Mouse (Mus musculus): ENCODE results near the gene Plekhm1. TPM values are rescaled to one million over a fixed set of nuclear protein-coding genes. Genes with fewer than 3 reads are reported as not detected.
A peak's percentile ranks its signal among the peaks of the same experiment; 100 is the strongest.
"Not testable (repeated sequence)": the region's sequence is repeated elsewhere in the genome, so short reads cannot be mapped to it uniquely, and the experiment has no call there.

The Plekhm1 gene
- polyA plus RNA-seq, 1 experiment from 2014 or later, result 11.6 TPM

DNA sequence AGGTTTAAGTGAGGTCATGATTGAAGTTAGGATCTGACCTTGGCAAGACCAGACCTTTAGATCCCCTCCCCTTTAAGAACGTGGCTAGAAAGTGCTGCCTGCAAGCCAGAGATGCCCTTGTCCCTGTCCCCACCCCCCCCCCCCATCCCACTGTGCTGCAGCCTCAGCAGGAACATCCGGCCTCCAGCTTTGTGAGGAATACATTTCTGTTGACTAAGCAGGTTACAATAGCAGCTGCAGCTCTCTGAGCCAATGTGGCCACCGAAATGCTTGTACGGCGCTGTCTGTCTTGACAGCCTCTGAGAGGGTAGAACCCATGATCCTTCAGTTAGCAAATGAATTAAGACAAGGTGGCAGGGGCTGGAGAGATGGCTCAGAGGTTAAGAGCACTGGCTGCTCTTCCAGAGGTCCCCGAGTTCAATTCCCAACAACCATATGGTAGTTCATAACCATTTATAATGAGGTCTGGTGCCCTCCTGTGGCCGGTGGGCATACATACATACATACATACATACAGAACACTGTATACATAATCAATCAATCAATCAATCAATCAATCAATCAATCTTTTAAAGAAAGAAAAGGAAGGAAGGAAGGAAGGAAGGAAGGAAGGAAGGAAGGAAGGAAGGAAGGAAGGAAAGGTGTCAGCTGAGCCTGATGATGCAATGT is 81.7 kb downstream of the Plekhm1 start:
- Histone ChIP-seq H3K4me2 (ENCODE audit: low read length) (no peak overlapping the region), H3K4me3 (replicated peaks; ENCODE audit: low read depth, low read length) (no peak overlapping the region), H3K27me3 (ENCODE audit: control insufficient read depth, insufficient read depth, low read length) (peaks cover 23% of the 10 kb centered on the region), H3K9me3 (ENCODE audit: control insufficient read depth, low read length) (no peaks in the 10 kb centered on the region), H3K36me3 (ENCODE audit: control insufficient read depth, insufficient read depth, low read length) (no peaks in the 10 kb centered on the region), H3K9ac (replicated peaks; ENCODE audit: low read length) (no peak overlapping the region), H3K4me1 (ENCODE audit: control insufficient read depth, insufficient read depth, low read length) (0 out of 2 replicates have a peak, but pooled peaks cover 3% of the 10 kb centered on the region), H3K27ac (replicated peaks; ENCODE audit: low read depth, low read length) (no peak overlapping the region)
- WGBS, result 75% methylated on average over 7 of the region's 7 CpGs
- no peak for ATAC-seq (ENCODE audit: low FRiP score, low TSS enrichment)
- no peak for DNase-seq

DNA sequence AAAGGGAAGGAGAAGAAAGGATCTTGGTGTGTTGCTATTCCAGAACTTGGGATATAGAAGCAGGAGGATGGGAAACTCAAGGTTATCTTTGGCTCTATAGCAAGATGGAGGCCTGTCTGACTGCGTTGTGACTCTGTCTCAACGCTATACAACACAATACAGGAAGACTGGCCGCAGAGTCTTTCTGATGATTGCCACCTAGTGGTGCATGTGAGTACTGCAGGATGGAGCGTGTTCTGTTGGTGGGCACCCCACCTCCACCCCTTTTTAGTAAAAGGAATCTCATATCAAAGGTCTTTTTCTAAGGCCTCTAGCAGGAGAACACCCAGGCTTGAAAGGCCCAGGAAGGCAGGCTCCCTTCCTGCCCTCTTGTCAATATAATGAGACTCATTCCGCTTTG is 85.5 kb downstream of the Plekhm1 start:
- no peak overlapping the region for H3K4me3 ChIP-seq (replicated peaks; ENCODE audit: low read depth, low read length)
- H3K4me1 ChIP-seq (ENCODE audit: control insufficient read depth, insufficient read depth, low read length), result no peaks in the 10 kb centered on the region
- 11% methylated on average over 5 of the region's 5 CpGs for WGBS
- H3K27ac ChIP-seq (replicated peaks; ENCODE audit: low read depth, low read length), result no peak overlapping the region
- H3K4me2 ChIP-seq (ENCODE audit: low read length), result no peak overlapping the region
- peak; percentile 90 for DNase-seq
- no peak for ATAC-seq (ENCODE audit: low FRiP score, low TSS enrichment)
- H3K27me3 ChIP-seq (ENCODE audit: control insufficient read depth, insufficient read depth, low read length), result no peaks in the 10 kb centered on the region
- no peaks in the 10 kb centered on the region for H3K9me3 ChIP-seq (ENCODE audit: control insufficient read depth, low read length)
- no peaks in the 10 kb centered on the region for H3K36me3 ChIP-seq (ENCODE audit: control insufficient read depth, insufficient read depth, low read length)
- no peak overlapping the region for H3K9ac ChIP-seq (replicated peaks; ENCODE audit: low read length)

DNA sequence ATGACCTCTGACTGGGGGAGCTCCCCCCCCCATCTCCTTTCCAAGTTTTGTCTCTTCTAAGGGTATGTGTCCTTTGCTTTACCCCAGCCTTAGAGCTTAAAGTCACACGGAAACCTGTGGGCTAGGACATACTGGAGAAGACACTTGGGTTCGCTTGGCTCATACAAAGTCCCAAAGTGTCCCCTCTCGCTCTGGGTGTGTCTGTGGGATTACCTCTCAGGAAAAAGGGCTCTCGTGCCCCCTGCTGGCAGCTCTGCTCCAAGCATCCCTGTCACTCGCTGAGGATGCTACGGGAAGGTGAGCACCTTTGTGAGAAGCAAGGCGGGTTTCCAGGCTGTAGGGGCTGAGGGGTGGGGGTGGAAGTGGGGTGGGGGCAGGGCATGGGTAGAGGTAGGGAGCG is 87.3 kb downstream of the Plekhm1 start:
- Histone ChIP-seq H3K9ac (replicated peaks; ENCODE audit: low read length) (no peak overlapping the region), H3K4me2 (ENCODE audit: low read length) (no peak overlapping the region), H3K36me3 (ENCODE audit: control insufficient read depth, insufficient read depth, low read length) (no peaks in the 10 kb centered on the region), H3K27ac (replicated peaks; ENCODE audit: low read depth, low read length) (no peak overlapping the region), H3K4me1 (ENCODE audit: control insufficient read depth, insufficient read depth, low read length) (no peaks in the 10 kb centered on the region), H3K27me3 (ENCODE audit: control insufficient read depth, insufficient read depth, low read length) (no peaks in the 10 kb centered on the region), H3K4me3 (replicated peaks; ENCODE audit: low read depth, low read length) (no peak overlapping the region), H3K9me3 (ENCODE audit: control insufficient read depth, low read length) (no peaks in the 10 kb centered on the region)
- peak; percentile 88 for DNase-seq
- WGBS, result 9% methylated on average over 8 of the region's 8 CpGs
- ATAC-seq (ENCODE audit: low FRiP score, low TSS enrichment), result no peak

DNA sequence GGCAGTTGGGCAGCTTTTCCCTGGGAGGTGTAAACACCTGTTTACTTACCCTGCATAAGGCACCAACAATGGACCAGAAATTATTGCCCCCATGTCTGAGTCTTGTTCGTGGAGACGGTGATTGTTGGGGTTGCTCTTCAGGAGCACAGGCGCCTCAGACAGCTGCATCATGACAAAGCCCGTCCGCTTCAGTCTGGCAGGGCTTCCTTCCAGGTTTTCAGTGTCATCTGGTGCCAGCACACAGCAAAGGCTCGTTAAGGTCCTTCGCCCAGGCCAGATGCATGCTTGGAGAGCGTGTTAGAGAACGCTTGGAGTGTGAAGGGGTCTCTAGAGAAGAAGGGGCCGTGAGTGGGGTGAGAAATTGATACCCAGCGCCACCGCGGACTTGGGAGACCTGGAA is 87.8 kb downstream of the Plekhm1 start:
- Histone ChIP-seq H3K4me1 (ENCODE audit: control insufficient read depth, insufficient read depth, low read length) (no peaks in the 10 kb centered on the region), H3K9me3 (ENCODE audit: control insufficient read depth, low read length) (no peaks in the 10 kb centered on the region), H3K27ac (replicated peaks; ENCODE audit: low read depth, low read length) (no peak overlapping the region), H3K9ac (replicated peaks; ENCODE audit: low read length) (no peak overlapping the region), H3K36me3 (ENCODE audit: control insufficient read depth, insufficient read depth, low read length) (no peaks in the 10 kb centered on the region), H3K4me3 (replicated peaks; ENCODE audit: low read depth, low read length) (no peak overlapping the region), H3K4me2 (ENCODE audit: low read length) (no peak overlapping the region), H3K27me3 (ENCODE audit: control insufficient read depth, insufficient read depth, low read length) (no peaks in the 10 kb centered on the region)
- ATAC-seq (ENCODE audit: low FRiP score, low TSS enrichment) (no peak), DNase-seq (peak; percentile 25)
- 55% methylated on average over 13 of the region's 13 CpGs for WGBS

DNA sequence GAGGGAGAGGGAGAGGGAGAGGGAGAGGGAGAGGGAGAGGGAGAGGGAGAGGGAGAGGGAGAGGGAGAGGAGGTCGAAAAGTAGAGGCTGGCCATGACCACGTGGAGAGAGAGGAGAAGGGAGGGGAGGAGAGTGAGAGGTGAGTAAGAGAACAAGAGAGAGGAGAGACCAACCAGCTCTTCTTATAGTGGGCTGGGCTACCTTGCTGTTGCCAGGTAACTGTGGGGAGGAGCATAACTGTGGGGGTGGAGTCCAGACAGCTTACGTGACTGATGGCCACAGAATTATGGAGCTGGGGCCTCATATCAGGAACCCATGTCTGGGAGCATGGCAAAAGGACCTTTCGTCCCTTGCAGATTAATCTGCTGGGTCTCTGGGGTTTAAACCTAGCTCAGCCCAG is 89.7 kb downstream of the Plekhm1 start:
- H3K9me3 ChIP-seq (ENCODE audit: control insufficient read depth, low read length); H3K27ac ChIP-seq (replicated peaks; ENCODE audit: low read depth, low read length); H3K4me3 ChIP-seq (replicated peaks; ENCODE audit: low read depth, low read length); DNase-seq; H3K4me1 ChIP-seq (ENCODE audit: control insufficient read depth, insufficient read depth, low read length); ATAC-seq (ENCODE audit: low FRiP score, low TSS enrichment); H3K9ac ChIP-seq (replicated peaks; ENCODE audit: low read length); H3K36me3 ChIP-seq (ENCODE audit: control insufficient read depth, insufficient read depth, low read length); H3K27me3 ChIP-seq (ENCODE audit: control insufficient read depth, insufficient read depth, low read length); H3K4me2 ChIP-seq (ENCODE audit: low read length): not testable (repeated sequence)
- WGBS, result 25% methylated on average over 4 of the region's 4 CpGs

DNA sequence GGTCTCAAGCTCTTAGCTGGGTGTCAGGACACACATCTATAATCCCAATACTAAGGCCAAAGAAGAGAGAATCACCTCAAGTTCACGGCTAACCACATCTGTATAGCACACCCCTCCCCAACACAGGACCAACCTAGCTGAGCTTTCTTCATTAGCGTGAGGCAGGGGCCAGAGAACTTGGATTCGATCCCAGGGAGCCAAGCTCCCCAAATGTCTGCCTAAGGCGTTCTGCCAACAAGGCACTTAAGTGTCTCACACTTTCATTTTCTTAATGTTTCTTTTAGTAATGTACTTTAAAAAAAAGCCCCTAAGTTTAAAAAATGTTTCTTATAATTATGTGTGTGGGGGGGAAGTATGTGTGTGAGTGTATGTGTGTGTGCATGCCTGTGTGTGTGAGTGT is 91.8 kb downstream of the Plekhm1 start:
- DNase-seq, result no peak
- no peak overlapping the region for H3K27ac ChIP-seq (replicated peaks; ENCODE audit: low read depth, low read length)
- no peak overlapping the region for H3K4me3 ChIP-seq (replicated peaks; ENCODE audit: low read depth, low read length)
- no peaks in the 10 kb centered on the region for H3K4me1 ChIP-seq (ENCODE audit: control insufficient read depth, insufficient read depth, low read length)
- no peaks in the 10 kb centered on the region for H3K9me3 ChIP-seq (ENCODE audit: control insufficient read depth, low read length)
- no peaks in the 10 kb centered on the region for H3K27me3 ChIP-seq (ENCODE audit: control insufficient read depth, insufficient read depth, low read length)
- H3K36me3 ChIP-seq (ENCODE audit: control insufficient read depth, insufficient read depth, low read length), result no peaks in the 10 kb centered on the region
- 77% methylated on average over 4 of the region's 4 CpGs for WGBS
- no peak overlapping the region for H3K9ac ChIP-seq (replicated peaks; ENCODE audit: low read length)
- H3K4me2 ChIP-seq (ENCODE audit: low read length), result no peak overlapping the region
- ATAC-seq (ENCODE audit: low FRiP score, low TSS enrichment), result no peak

DNA sequence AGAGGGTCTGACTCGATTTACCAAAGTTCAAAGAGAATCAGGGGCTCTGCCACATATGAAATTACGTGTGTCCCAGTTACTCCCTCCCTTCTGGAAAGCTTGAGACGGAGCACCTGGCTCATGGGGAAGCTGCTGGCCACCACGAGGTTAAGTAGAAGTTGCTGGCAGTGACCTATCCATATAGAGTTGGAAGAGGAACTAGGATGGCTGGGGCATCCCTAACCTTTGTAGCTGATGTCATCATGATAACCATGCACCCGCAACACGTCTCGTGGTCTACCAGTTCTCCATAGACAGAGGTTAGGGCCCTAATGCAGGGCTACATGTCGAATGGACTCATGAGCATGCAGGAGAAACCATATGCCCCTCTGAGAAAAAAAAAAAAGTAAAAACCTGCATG is 92.3 kb downstream of the Plekhm1 start:
- no peak overlapping the region for H3K27ac ChIP-seq (replicated peaks; ENCODE audit: low read depth, low read length)
- no peak overlapping the region for H3K4me2 ChIP-seq (ENCODE audit: low read length)
- no peak for ATAC-seq (ENCODE audit: low FRiP score, low TSS enrichment)
- WGBS, result 87% methylated on average over 8 of the region's 8 CpGs
- no peaks in the 10 kb centered on the region for H3K4me1 ChIP-seq (ENCODE audit: control insufficient read depth, insufficient read depth, low read length)
- H3K27me3 ChIP-seq (ENCODE audit: control insufficient read depth, insufficient read depth, low read length), result no peaks in the 10 kb centered on the region
- no peak overlapping the region for H3K9ac ChIP-seq (replicated peaks; ENCODE audit: low read length)
- no peak for DNase-seq
- H3K4me3 ChIP-seq (replicated peaks; ENCODE audit: low read depth, low read length), result no peak overlapping the region
- H3K36me3 ChIP-seq (ENCODE audit: control insufficient read depth, insufficient read depth, low read length), result no peaks in the 10 kb centered on the region
- no peaks in the 10 kb centered on the region for H3K9me3 ChIP-seq (ENCODE audit: control insufficient read depth, low read length)

DNA sequence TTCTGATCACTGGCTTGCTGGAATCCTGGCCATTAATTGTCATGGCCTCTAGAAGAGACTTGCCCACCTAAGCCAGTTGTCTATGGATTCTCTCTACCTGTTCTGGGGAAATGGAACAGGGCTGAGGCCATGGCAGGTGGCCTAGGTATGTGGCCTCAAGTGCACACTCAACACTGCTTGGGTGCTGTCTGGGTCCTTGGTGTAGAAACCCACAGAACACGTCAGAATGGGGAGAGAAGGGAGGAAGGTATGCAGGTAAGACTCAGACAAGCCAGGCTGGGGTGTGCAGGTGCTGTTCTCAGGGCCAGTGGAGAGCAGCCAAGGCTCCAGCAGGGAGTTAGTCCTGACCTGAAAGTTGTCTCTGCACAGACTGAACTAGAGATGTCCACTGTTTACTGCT is 94.4 kb downstream of the Plekhm1 start:
- WGBS, result 78% methylated on average over 1 of the region's 1 CpGs
- ATAC-seq (ENCODE audit: low FRiP score, low TSS enrichment) (no peak), DNase-seq (no peak)
- Histone ChIP-seq H3K27me3 (ENCODE audit: control insufficient read depth, insufficient read depth, low read length) (no peaks in the 10 kb centered on the region), H3K27ac (replicated peaks; ENCODE audit: low read depth, low read length) (no peak overlapping the region), H3K36me3 (ENCODE audit: control insufficient read depth, insufficient read depth, low read length) (no peaks in the 10 kb centered on the region), H3K4me3 (replicated peaks; ENCODE audit: low read depth, low read length) (no peak overlapping the region), H3K9ac (replicated peaks; ENCODE audit: low read length) (no peak overlapping the region), H3K9me3 (ENCODE audit: control insufficient read depth, low read length) (no peaks in the 10 kb centered on the region), H3K4me1 (ENCODE audit: control insufficient read depth, insufficient read depth, low read length) (no peaks in the 10 kb centered on the region), H3K4me2 (ENCODE audit: low read length) (no peak overlapping the region)

DNA sequence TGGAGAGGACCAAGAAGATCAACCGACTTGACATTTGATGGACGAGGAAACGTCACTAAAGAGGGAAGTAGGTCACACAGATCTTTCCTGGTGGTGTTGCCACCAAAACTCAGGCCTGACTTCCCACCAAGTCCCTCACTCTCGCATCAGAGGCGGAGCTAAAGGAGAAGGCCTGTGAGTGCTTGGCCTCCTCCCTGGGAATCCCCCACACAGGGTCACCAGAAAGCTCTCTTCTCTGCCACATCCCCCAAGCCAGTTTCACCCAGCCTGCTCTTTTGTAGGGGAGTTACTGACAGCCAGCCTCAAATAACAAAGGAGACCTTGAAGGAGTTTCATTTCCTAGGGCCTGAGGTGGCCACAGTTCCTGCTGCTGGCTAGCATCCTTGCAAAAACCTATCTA is 97.1 kb downstream of the Plekhm1 start:
- no peak overlapping the region for H3K4me3 ChIP-seq (replicated peaks; ENCODE audit: low read depth, low read length)
- DNase-seq (no peak), ATAC-seq (ENCODE audit: low FRiP score, low TSS enrichment) (no peak)
- H3K4me2 ChIP-seq (ENCODE audit: low read length), result no peak overlapping the region
- H3K27me3 ChIP-seq (ENCODE audit: control insufficient read depth, insufficient read depth, low read length), result no peaks in the 10 kb centered on the region
- WGBS, result 84% methylated on average over 5 of the region's 5 CpGs
- H3K9ac ChIP-seq (replicated peaks; ENCODE audit: low read length), result no peak overlapping the region
- H3K27ac ChIP-seq (replicated peaks; ENCODE audit: low read depth, low read length), result no peak overlapping the region
- no peaks in the 10 kb centered on the region for H3K9me3 ChIP-seq (ENCODE audit: control insufficient read depth, low read length)
- H3K36me3 ChIP-seq (ENCODE audit: control insufficient read depth, insufficient read depth, low read length), result no peaks in the 10 kb centered on the region
- peaks cover 3% of the 10 kb centered on the region; the same call in 1 of the 2 replicates for H3K4me1 ChIP-seq (ENCODE audit: control insufficient read depth, insufficient read depth, low read length)

Data from midbrain, embryonic 14.5 days (tissue).